Comparison of ENCODE assay signal across 18 mouse cellular contexts in genomic region chr19:44976636-44977035, GRCm38 (mm10). TPM values are rescaled to one million over a fixed set of nuclear protein-coding genes. Genes with fewer than 3 reads are reported as not detected.
"Had no signal": no experiment of that assay in that cellular context is flagged by ENCODE, and none has a peak within 500 bp of the region (broad histone marks: within the 10 kb centered on the region; RNA-seq: fewer than 3 reads in every experiment).

No protein-coding gene starts in this region.

- DNase-seq: lung, adult 2 months; lung, postnatal 14 days; lung, postnatal 36 days; right cerebral cortex, postnatal 14 days; thymus, adult 18-20 months; thymus, postnatal 14 days; thymus, postnatal 36 days had no signal

- H3K9me3 ChIP-seq: lung, embryonic 15.5 days; megakaryocyte, embryonic 14.5 days; midbrain, embryonic 13.5 days; midbrain, embryonic 15.5 days; neural tube, embryonic 12.5 days; stomach, embryonic 15.5 days had no signal

- H3K4me2 ChIP-seq: lung, embryonic 15.5 days; midbrain, embryonic 11.5 days; midbrain, embryonic 13.5 days; midbrain, embryonic 15.5 days; neural tube, embryonic 12.5 days; stomach, embryonic 15.5 days had no signal

- H3K4me3 ChIP-seq: lung, embryonic 15.5 days; megakaryocyte, embryonic 14.5 days; midbrain, embryonic 13.5 days; midbrain, embryonic 15.5 days; neural tube, embryonic 12.5 days; stomach, embryonic 15.5 days had no signal

- H3K4me1 ChIP-seq: lung, embryonic 15.5 days; megakaryocyte, embryonic 14.5 days; midbrain, embryonic 13.5 days; midbrain, embryonic 15.5 days; neural tube, embryonic 12.5 days; stomach, embryonic 15.5 days had no signal

- H3K27ac ChIP-seq: lung, embryonic 15.5 days; macrophage; midbrain, embryonic 13.5 days; midbrain, embryonic 15.5 days; neural tube, embryonic 12.5 days; stomach, embryonic 15.5 days had no signal

- H3K9ac ChIP-seq: lung, embryonic 15.5 days; midbrain, embryonic 13.5 days; midbrain, embryonic 15.5 days; neural tube, embryonic 12.5 days; stomach, embryonic 15.5 days had no signal

- H3K27me3 ChIP-seq: lung, embryonic 15.5 days; megakaryocyte, embryonic 14.5 days; midbrain, embryonic 13.5 days; midbrain, embryonic 15.5 days; neural tube, embryonic 12.5 days; stomach, embryonic 15.5 days had no signal

- ATAC-seq: lung, postnatal 0 days; midbrain, embryonic 13.5 days; midbrain, embryonic 15.5 days had no signal

RNA-seq across cellular contexts. Expression of gene Sema4g, which starts 12.3 kb away (rescaled TPM):
- total RNA-seq: neutrophil, adult 5-6 weeks had no signal

RNA-seq across cellular contexts. Expression of gene Lzts2, which starts 37.6 kb away (rescaled TPM):
- total RNA-seq: monocyte, adult 5-6 weeks had no signal
